Comparison of ENCODE assay signal across 9 mouse cellular contexts in genomic region chr14:33683701-33684100, GRCm38 (mm10).
DNase-seq lines count a peak whose midpoint lies in the region; ATAC-seq lines count a peak whose summit lies in the region.
"Had no signal": no experiment of that assay in that cellular context is flagged by ENCODE, and none has a peak within 500 bp of the region (broad histone marks: within the 10 kb centered on the region; RNA-seq: fewer than 3 reads in every experiment).

No protein-coding gene starts in this region.

- no peak overlapping the region for H3K9ac ChIP-seq in lung, embryonic 15.5 days
- no peak overlapping the region for H3K9ac ChIP-seq in forebrain, embryonic 14.5 days (ENCODE audit: low read length)
- no peak overlapping the region for H3K9ac ChIP-seq in limb, embryonic 11.5 days (ENCODE audit: low read length)
- H3K9ac ChIP-seq: embryonic facial prominence, embryonic 15.5 days; liver, embryonic 12.5 days had no signal

- no peaks in the 10 kb centered on the region for H3K9me3 ChIP-seq in lung, embryonic 15.5 days
- H3K9me3 ChIP-seq in forebrain, embryonic 14.5 days (replicated peaks; ENCODE audit: control insufficient read depth, low read length), result no peaks in the 10 kb centered on the region
- no peaks in the 10 kb centered on the region for H3K9me3 ChIP-seq in limb, embryonic 11.5 days (ENCODE audit: control insufficient read depth, low read length)
- no peaks in the 10 kb centered on the region for H3K9me3 ChIP-seq in heart, embryonic 10.5 days
- H3K9me3 ChIP-seq: embryonic facial prominence, embryonic 15.5 days; liver, embryonic 12.5 days had no signal

- WGBS in lung, embryonic 15.5 days, result 30% methylated on average over 13 of the region's 13 CpGs
- 24% methylated on average over 13 of the region's 13 CpGs for WGBS in forebrain, embryonic 14.5 days
- 4% methylated on average over 13 of the region's 13 CpGs for WGBS in limb, embryonic 11.5 days
- 43% methylated on average over 13 of the region's 13 CpGs for WGBS in heart, embryonic 10.5 days

- H3K4me3 ChIP-seq in lung, embryonic 15.5 days, result no peak overlapping the region
- no peak overlapping the region for H3K4me3 ChIP-seq in forebrain, embryonic 14.5 days (ENCODE audit: low read depth, low read length)
- H3K4me3 ChIP-seq in limb, embryonic 11.5 days (ENCODE audit: low read depth, low read length), result no peak overlapping the region
- no peak overlapping the region for H3K4me3 ChIP-seq in heart, embryonic 10.5 days
- H3K4me3 ChIP-seq: embryonic facial prominence, embryonic 15.5 days; liver, embryonic 12.5 days had no signal

- H3K4me1 ChIP-seq in lung, embryonic 15.5 days, result peaks cover 15% of the 10 kb centered on the region
- peaks cover 7% of the 10 kb centered on the region; the same call in 1 of the 2 replicates for H3K4me1 ChIP-seq in forebrain, embryonic 14.5 days (ENCODE audit: control insufficient read depth, insufficient read depth, low read length)
- H3K4me1 ChIP-seq in limb, embryonic 11.5 days (ENCODE audit: control insufficient read depth, insufficient read depth, low read length), result peaks cover 12% of the 10 kb centered on the region
- peaks cover 39% of the 10 kb centered on the region for H3K4me1 ChIP-seq in heart, embryonic 10.5 days
- H3K4me1 ChIP-seq: liver, embryonic 12.5 days had no signal

- DNase-seq in lung, adult 18-20 months, result no peak
- DNase-seq in forebrain, embryonic 14.5 days (ENCODE audit: low spot score), result peak; percentile 76
- DNase-seq in limb, embryonic 11.5 days (ENCODE audit: low spot score), result peak; percentile 44
- DNase-seq in B cell, adult 2 months, result no peak
- no peak for DNase-seq in heart, embryonic 10.5 days (ENCODE audit: low spot score)
- DNase-seq in urinary bladder, adult 2 months (ENCODE audit: low spot score), result no peak

- no peaks in the 10 kb centered on the region for H3K27me3 ChIP-seq in lung, embryonic 15.5 days
- H3K27me3 ChIP-seq in forebrain, embryonic 14.5 days (replicated peaks; ENCODE audit: control insufficient read depth, insufficient read depth, low read length), result no peaks in the 10 kb centered on the region
- H3K27me3 ChIP-seq in limb, embryonic 11.5 days (ENCODE audit: control insufficient read depth, insufficient read depth, low read length), result 0 out of 2 replicates have a peak, but pooled peaks cover 2% of the 10 kb centered on the region
- H3K27me3 ChIP-seq in heart, embryonic 10.5 days (ENCODE audit: insufficient read depth, poor library complexity, severe bottlenecking), result peaks cover 16% of the 10 kb centered on the region; the same call in 1 of the 2 replicates
- H3K27me3 ChIP-seq: embryonic facial prominence, embryonic 15.5 days; liver, embryonic 12.5 days had no signal

- no peaks in the 10 kb centered on the region for H3K36me3 ChIP-seq in lung, embryonic 15.5 days
- H3K36me3 ChIP-seq in forebrain, embryonic 14.5 days (ENCODE audit: control insufficient read depth, insufficient read depth, low read length), result no peaks in the 10 kb centered on the region
- no peaks in the 10 kb centered on the region for H3K36me3 ChIP-seq in limb, embryonic 11.5 days (ENCODE audit: control insufficient read depth, insufficient read depth, low read length)
- no peaks in the 10 kb centered on the region for H3K36me3 ChIP-seq in heart, embryonic 10.5 days
- H3K36me3 ChIP-seq: embryonic facial prominence, embryonic 15.5 days; liver, embryonic 12.5 days had no signal

- H3K27ac ChIP-seq in lung, embryonic 15.5 days, result no peak overlapping the region
- H3K27ac ChIP-seq in forebrain, embryonic 14.5 days (ENCODE audit: low read depth, low read length), result peak overlapping the region; percentile 65
- no peak overlapping the region for H3K27ac ChIP-seq in limb, embryonic 11.5 days (replicated peaks; ENCODE audit: low read depth, low read length)
- no peak overlapping the region for H3K27ac ChIP-seq in heart, embryonic 10.5 days
- H3K27ac ChIP-seq: embryonic facial prominence, embryonic 15.5 days; liver, embryonic 12.5 days had no signal

- peak; percentile 25; the same call in 1 of the 2 replicates for ATAC-seq in lung, embryonic 15.5 days (ENCODE audit: borderline replicate concordance, extremely low read depth, low FRiP score, low TSS enrichment)
- ATAC-seq in forebrain, embryonic 14.5 days, result peak; percentile 91
- ATAC-seq in limb, embryonic 11.5 days (ENCODE audit: insufficient number of reproducible peaks, low FRiP score, low TSS enrichment, low read depth), result no peak
- ATAC-seq: liver, embryonic 12.5 days had no signal

- H3K4me2 ChIP-seq in lung, embryonic 15.5 days, result no peak overlapping the region
- H3K4me2 ChIP-seq in forebrain, embryonic 14.5 days (ENCODE audit: low read length), result no peak overlapping the region
- no peak overlapping the region; the same call in 1 of the 2 replicates for H3K4me2 ChIP-seq in limb, embryonic 11.5 days (ENCODE audit: low read depth, severe bottlenecking)
- H3K4me2 ChIP-seq: embryonic facial prominence, embryonic 15.5 days; liver, embryonic 12.5 days had no signal

Comparison
In these comparisons a context has a peak if more than half of its experiments do, and no peak if none do; other contexts are left out.
1. DNase-seq: peak in forebrain, embryonic 14.5 days (single experiment) and limb, embryonic 11.5 days (single experiment); none in lung, adult 18-20 months (0 of 2), B cell, adult 2 months (0 of 2), heart, embryonic 10.5 days (single experiment) and urinary bladder, adult 2 months (single experiment).